Mouse (Mus musculus) small intestine, adult 2 months (tissue): ENCODE measurements around the gene Praf2.

Experiments
- CTCF ChIP-seq: fragments of 200-500 bp; IDR thresholded peaks from 2 replicates; pipeline ENCODE4 v1.5.1; 2012; ENCODE audit warnings: low read depth, mild to moderate bottlenecking, control low read depth, inconsistent platforms, low read length, moderate library complexity, mixed read lengths; ENCODE audit not compliant: insufficient replicate concordance, insufficient read length; ENCODE audit errors: extremely low read depth
- POLR2A ChIP-seq: fragments of 200-500 bp; IDR thresholded peaks from 2 replicates; pipeline ENCODE4 v1.6.1; 2012; ENCODE audit warnings: low read depth, mild to moderate bottlenecking, control low read depth, inconsistent platforms, low read length, moderate library complexity

GRCm38 (mm10) chrX:7722282-7722611 is 6.0 kb upstream of the Praf2 start:
- no peak for TF ChIP-seq CTCF
- no peak; the same call in 1 of the 2 replicates for TF ChIP-seq POLR2A
